Mouse (Mus musculus) olfactory bulb, adult 2 months (tissue): ENCODE measurements around the gene Sorl1. TPM values are rescaled to one million over a fixed set of nuclear protein-coding genes. Genes with fewer than 3 reads are reported as not detected.

Experiments
- H3K27ac ChIP-seq: fragments of 200-500 bp; 2 replicates; pipeline ENCODE4 v1.5.1; 2012; ENCODE audit warnings: low read depth, low read length; ENCODE audit not compliant: insufficient read depth
- H3K4me1 ChIP-seq: fragments of 200-500 bp; 2 replicates; pipeline ENCODE4 v1.6.1; 2012; ENCODE audit warnings: low read length; ENCODE audit not compliant: control insufficient read depth, insufficient read depth
- H3K4me3 ChIP-seq: fragments of 200-500 bp; 2 replicates; pipeline ENCODE4 v1.5.1; 2012; ENCODE audit warnings: mild to moderate bottlenecking, low read depth, low read length, moderate library complexity; ENCODE audit not compliant: insufficient read depth
- CTCF ChIP-seq: fragments of 200-500 bp; IDR thresholded peaks from 2 replicates; pipeline ENCODE4 v1.5.1; 2012; ENCODE audit warnings: low read depth, mild to moderate bottlenecking, low read length, moderate library complexity; ENCODE audit not compliant: insufficient read depth
- POLR2A ChIP-seq: fragments of 200-500 bp; IDR thresholded peaks from 2 replicates; pipeline ENCODE4 v1.6.1; 2012; ENCODE audit warnings: mild to moderate bottlenecking, low read depth, low read length, moderate library complexity; ENCODE audit not compliant: insufficient read depth
- WGBS: fragments of 180-500 bp; shearing (Covaris S2); methylation state at CpG from one replicate; pipeline ENCODE4 v1.1.7; 2018; 5-methylcytosine and 5-hydroxymethylcytosine counted together
- polyA plus RNA-seq: library from polyadenylated mRNA; stranded (reverse); fragments of >200 nt; gene quantifications from 2 replicates; pipeline ENCODE4 v1.2.4, GENCODE M21; 2012; ENCODE audit warnings: low replicate concordance; ENCODE audit not compliant: missing spikeins, insufficient read depth, insufficient read length

The Sorl1 gene
- polyA plus RNA-seq, 1 experiment = not detected

GRCm38 (mm10) chr9:41950109-41950990 lies 173.7 kb downstream of the Sorl1 start:
- no peak for TF ChIP-seq POLR2A
- TF ChIP-seq CTCF = peak; percentile 66; the same call in 1 of the 2 replicates
- H3K4me1 ChIP-seq = peaks cover 12% of the 10 kb centered on the region
- 25% methylated on average over 34 of the region's 34 CpGs for WGBS
- peak overlapping the region; percentile 77 for H3K27ac ChIP-seq
- peak overlapping the region; percentile 42 for H3K4me3 ChIP-seq

- 76% methylated on average over 5 of the region's 5 CpGs for WGBS
- Histone ChIP-seq H3K4me3 (no peak overlapping the region), H3K27ac (0 out of 2 replicates have a peak overlapping the region, but pooled peaks have one; percentile 45), H3K4me1 (peaks cover 12% of the 10 kb centered on the region)
- TF ChIP-seq CTCF = no peak
- TF ChIP-seq POLR2A = no peak
These were observed 174.6 kb downstream of the Sorl1 start for GRCm38 (mm10) chr9:41949476-41949875.

GRCm38 (mm10) chr9:41944964-41945363 lies 179.1 kb downstream of the Sorl1 start:
- Histone ChIP-seq H3K27ac (no peak overlapping the region), H3K4me3 (no peak overlapping the region), H3K4me1 (peaks cover under 1% of the 10 kb centered on the region; the same call in 1 of the 2 replicates)
- 96% methylated on average over 7 of the region's 7 CpGs for WGBS
- no peak for TF ChIP-seq POLR2A
- TF ChIP-seq CTCF = no peak

GRCm38 (mm10) chr9:41942970-41943635 lies 181.0 kb downstream of the Sorl1 start:
- Histone ChIP-seq H3K4me1 (0 out of 2 replicates have a peak, but pooled peaks cover 2% of the 10 kb centered on the region), H3K4me3 (no peak overlapping the region), H3K27ac (no peak overlapping the region)
- 76% methylated on average over 4 of the region's 4 CpGs for WGBS
- TF ChIP-seq CTCF (no peak), POLR2A (no peak)

- Histone ChIP-seq H3K4me1 (peaks cover 5% of the 10 kb centered on the region), H3K27ac (no peak overlapping the region), H3K4me3 (no peak overlapping the region)
- WGBS = 91% methylated on average over 10 of the region's 10 CpGs
- TF ChIP-seq POLR2A (no peak), CTCF (no peak)
These were observed 183.7 kb downstream of the Sorl1 start for GRCm38 (mm10) chr9:41940311-41940853.

- TF ChIP-seq POLR2A = no peak
- no peak for TF ChIP-seq CTCF
- WGBS = 70% methylated on average over 8 of the region's 8 CpGs
- no peak overlapping the region for H3K27ac ChIP-seq
- peaks cover 11% of the 10 kb centered on the region for H3K4me1 ChIP-seq
- H3K4me3 ChIP-seq = no peak overlapping the region
These were observed 185.6 kb downstream of the Sorl1 start for GRCm38 (mm10) chr9:41938449-41938848.

- Histone ChIP-seq H3K4me3 (no peak overlapping the region), H3K27ac (no peak overlapping the region), H3K4me1 (peaks cover 11% of the 10 kb centered on the region)
- TF ChIP-seq POLR2A (no peak), CTCF (no peak)
- WGBS = 76% methylated on average over 3 of the region's 3 CpGs
These were observed 186.1 kb downstream of the Sorl1 start for GRCm38 (mm10) chr9:41937967-41938348.

- 77% methylated on average over 8 of the region's 8 CpGs for WGBS
- Histone ChIP-seq H3K27ac (no peak overlapping the region), H3K4me3 (no peak overlapping the region), H3K4me1 (peaks cover 11% of the 10 kb centered on the region)
- no peak for TF ChIP-seq CTCF
- no peak for TF ChIP-seq POLR2A
These were observed 186.6 kb downstream of the Sorl1 start for GRCm38 (mm10) chr9:41937341-41937966.

GRCm38 (mm10) chr9:41936598-41936997 lies 187.5 kb downstream of the Sorl1 start:
- no peak overlapping the region for H3K27ac ChIP-seq
- 35% methylated on average over 1 of the region's 1 CpGs for whole genome bisulfite sequencing
- H3K4me3 ChIP-seq = no peak overlapping the region
- TF ChIP-seq CTCF = no peak
- TF ChIP-seq POLR2A = no peak
- H3K4me1 ChIP-seq = peaks cover 11% of the 10 kb centered on the region
